Comparison of ENCODE assay signal across 9 mouse cellular contexts in genomic region chr11:75913953-75914352, GRCm38 (mm10). TPM values are rescaled to one million over a fixed set of nuclear protein-coding genes. Genes with fewer than 3 reads are reported as not detected.
DNase-seq lines count a peak whose midpoint lies in the region; ATAC-seq and TF ChIP-seq lines count a peak whose summit lies in the region.
"Had no signal": no experiment of that assay in that cellular context is flagged by ENCODE, and none has a peak within 500 bp of the region (broad histone marks: within the 10 kb centered on the region; RNA-seq: fewer than 3 reads in every experiment).

No protein-coding gene starts in this region.

- DNase-seq in ovary, postnatal 36 days (ENCODE audit: low spot score) = peak; percentile 71
- DNase-seq in ovary, postnatal 10 days (ENCODE audit: low spot score) = no peak
- peak; percentile 46 to 47 for DNase-seq in gastrocnemius, postnatal 36 days
- DNase-seq in lung, embryonic 14.5 days = peak; percentile 56
- peak; percentile 66 for DNase-seq in testis, postnatal 10 days (ENCODE audit: low spot score)
- DNase-seq in layer of hippocampus, adult 8-10 months (ENCODE audit: low spot score in 2 of 2) = no peak

- no peaks in the 10 kb centered on the region for H3K4me1 ChIP-seq in lung, embryonic 14.5 days (ENCODE audit: insufficient read depth)
- H3K4me1 ChIP-seq in forebrain, embryonic 13.5 days = peaks cover 4% of the 10 kb centered on the region; the same call in 1 of the 2 replicates

- H3K4me3 ChIP-seq in lung, embryonic 14.5 days (ENCODE audit: low read depth, low read length) = no peak overlapping the region
- no peak overlapping the region for H3K4me3 ChIP-seq in forebrain, embryonic 13.5 days
- H3K4me3 ChIP-seq: megakaryocyte, embryonic 14.5 days had no signal

- H3K9me3 ChIP-seq in lung, embryonic 14.5 days (ENCODE audit: low read depth, low read length) = no peaks in the 10 kb centered on the region
- peaks cover 6% of the 10 kb centered on the region; the same call in 1 of the 2 replicates for H3K9me3 ChIP-seq in forebrain, embryonic 13.5 days (replicated peaks)

- no peak overlapping the region for H3K4me2 ChIP-seq in lung, embryonic 14.5 days
- H3K4me2 ChIP-seq in forebrain, embryonic 13.5 days = no peak overlapping the region

- intact Hi-C loops in gastrocnemius, postnatal 36 days (cut with DNase I) = loop anchor here (1.0 kb wide), 1 partner anchor 53 kb away; no protein-coding TSS in a partner anchor

- no peak overlapping the region for H3K27ac ChIP-seq in lung, embryonic 14.5 days (ENCODE audit: low read depth)
- no peak overlapping the region for H3K27ac ChIP-seq in forebrain, embryonic 13.5 days

- 52% methylated on average over 3 of the region's 3 CpGs for WGBS in lung, embryonic 14.5 days
- WGBS in forebrain, embryonic 13.5 days = 57% methylated on average over 3 of the region's 3 CpGs

- H3K36me3 ChIP-seq in lung, embryonic 14.5 days (ENCODE audit: insufficient read depth) = no peaks in the 10 kb centered on the region
- H3K36me3 ChIP-seq in forebrain, embryonic 13.5 days (ENCODE audit: poor library complexity, severe bottlenecking) = no peaks in the 10 kb centered on the region

- no peaks in the 10 kb centered on the region for H3K27me3 ChIP-seq in lung, embryonic 14.5 days (ENCODE audit: insufficient read depth, low read length)
- no peaks in the 10 kb centered on the region for H3K27me3 ChIP-seq in forebrain, embryonic 13.5 days

- peak; percentile 65 for ATAC-seq in activated CD4-positive, CD25-positive, alpha-beta regulatory T cell, adult 4 months
- ATAC-seq in lung, embryonic 14.5 days (ENCODE audit: insufficient read depth) = no peak
- ATAC-seq in forebrain, embryonic 13.5 days = no peak

- peak; percentile 71 for TF ChIP-seq CTCF in lung, embryonic 14.5 days (IDR thresholded peaks at IDR 0.05; ENCODE audit: low read depth)

- H3K9ac ChIP-seq in lung, embryonic 14.5 days = no peak overlapping the region
- H3K9ac ChIP-seq in forebrain, embryonic 13.5 days = no peak overlapping the region

RNA-seq across cellular contexts. Expression of gene Rph3al, which starts 24.3 kb away (rescaled TPM):
- polyA plus RNA-seq in activated CD4-positive, CD25-positive, alpha-beta regulatory T cell, adult 4 months (2017; shearing (Covaris generic)) = 1 to 10 TPM; 5.9 to 8.0 TPM
- total RNA-seq in gastrocnemius, postnatal 36 days (2021) = 10 to 100 TPM in 1 of 2 experiments, 1 to 10 TPM in 1; 9.4 to 11.0 TPM
- 5.3 and 6.7 TPM in 2 replicates for polyA plus RNA-seq in lung, embryonic 14.5 days (2014; fragmentation: Nextera tagmentation; extraction: Ambion mirVana)
- 1 to 10 TPM; 4.4 to 7.6 (median 5.4) TPM for total RNA-seq in layer of hippocampus, adult 8-10 months (2022)
- polyA plus RNA-seq in forebrain, embryonic 13.5 days (2015; fragmentation: Nextera tagmentation; extraction: Ambion mirVana) = 1.1 and 1.3 TPM in 2 replicates

Comparison
In these comparisons a context has a peak if more than half of its experiments do, and no peak if none do; other contexts are left out.
1. DNase-seq: peak in ovary, postnatal 36 days (single experiment), gastrocnemius, postnatal 36 days (2 of 2), lung, embryonic 14.5 days (single experiment) and testis, postnatal 10 days (single experiment); none in ovary, postnatal 10 days (single experiment) and layer of hippocampus, adult 8-10 months (0 of 2).